Mouse (Mus musculus): ENCODE data around the gene Ugt1a7c. TPM values are rescaled to one million over a fixed set of nuclear protein-coding genes. Genes with fewer than 3 reads are reported as not detected.

The Ugt1a7c gene
- polyA plus RNA-seq, 1 experiment from 2014 or later = 1.5 TPM

DNA sequence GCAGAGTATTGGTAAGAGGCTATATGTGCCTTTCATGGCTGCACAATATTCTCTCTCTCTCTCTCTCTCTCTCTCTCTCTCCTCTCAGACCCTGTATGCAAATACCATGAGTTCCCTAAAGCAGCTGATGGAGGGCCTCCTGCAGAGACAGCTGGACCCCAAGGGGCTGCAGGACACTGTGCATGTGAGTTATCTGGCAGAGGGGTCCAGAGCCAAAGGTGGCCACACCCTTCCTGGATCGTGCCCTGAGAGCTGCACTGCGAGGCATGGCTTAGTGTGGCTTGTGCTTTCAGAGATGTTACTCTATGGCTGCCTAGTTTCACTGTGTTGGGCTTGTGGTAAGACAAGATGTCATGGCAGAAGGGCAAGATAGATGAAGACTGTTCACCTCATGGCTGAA is 152.8 kb downstream of the Ugt1a7c start:
- no peak for TF ChIP-seq CTCF (IDR thresholded peaks at IDR 0.05; ENCODE audit: low read depth)
- no peak overlapping the region for H3K9ac ChIP-seq
- H3K4me2 ChIP-seq = no peak overlapping the region
- ATAC-seq (ENCODE audit: insufficient read depth) = no peak
- no peak for DNase-seq
- H3K36me3 ChIP-seq (ENCODE audit: insufficient read depth) = no peaks in the 10 kb centered on the region
- H3K4me1 ChIP-seq (ENCODE audit: insufficient read depth) = no peaks in the 10 kb centered on the region
- no peak overlapping the region for H3K4me3 ChIP-seq (ENCODE audit: low read depth, low read length)
- H3K27ac ChIP-seq (ENCODE audit: low read depth) = no peak overlapping the region
- 42% methylated on average over 2 of the region's 2 CpGs for WGBS
- H3K9me3 ChIP-seq (ENCODE audit: low read depth, low read length) = peaks cover 89% of the 10 kb centered on the region
- H3K27me3 ChIP-seq (ENCODE audit: insufficient read depth, low read length) = no peaks in the 10 kb centered on the region

DNA sequence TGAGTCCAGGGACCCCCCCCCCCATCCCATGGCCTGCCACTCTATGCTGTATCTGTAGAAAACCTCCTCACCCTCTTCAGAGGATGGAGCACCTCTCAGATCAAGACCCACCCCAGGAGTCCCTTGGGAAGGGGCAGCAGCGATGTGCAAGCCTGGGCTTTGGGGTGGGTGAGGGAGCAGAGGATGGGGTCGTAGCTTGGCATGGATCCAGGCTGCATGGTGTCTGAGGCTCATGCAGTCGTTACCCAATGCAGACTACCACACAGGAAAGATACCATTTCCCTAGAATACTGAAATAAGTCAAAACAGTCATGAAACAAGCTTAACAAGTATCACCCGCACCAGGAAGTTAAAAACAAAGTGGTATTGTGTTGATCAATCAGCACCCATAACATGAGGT is 153.8 kb downstream of the Ugt1a7c start:
- Histone ChIP-seq H3K4me3 (ENCODE audit: low read depth, low read length) (no peak overlapping the region), H3K27ac (ENCODE audit: low read depth) (no peak overlapping the region), H3K27me3 (ENCODE audit: insufficient read depth, low read length) (no peaks in the 10 kb centered on the region), H3K4me1 (ENCODE audit: insufficient read depth) (no peaks in the 10 kb centered on the region), H3K9ac (no peak overlapping the region), H3K36me3 (ENCODE audit: insufficient read depth) (no peaks in the 10 kb centered on the region), H3K4me2 (no peak overlapping the region), H3K9me3 (ENCODE audit: low read depth, low read length) (peaks cover 82% of the 10 kb centered on the region)
- ATAC-seq (ENCODE audit: insufficient read depth) (no peak), DNase-seq (no peak)
- 64% methylated on average over 4 of the region's 4 CpGs for WGBS
- TF ChIP-seq CTCF (IDR thresholded peaks at IDR 0.05; ENCODE audit: low read depth) = no peak

DNA sequence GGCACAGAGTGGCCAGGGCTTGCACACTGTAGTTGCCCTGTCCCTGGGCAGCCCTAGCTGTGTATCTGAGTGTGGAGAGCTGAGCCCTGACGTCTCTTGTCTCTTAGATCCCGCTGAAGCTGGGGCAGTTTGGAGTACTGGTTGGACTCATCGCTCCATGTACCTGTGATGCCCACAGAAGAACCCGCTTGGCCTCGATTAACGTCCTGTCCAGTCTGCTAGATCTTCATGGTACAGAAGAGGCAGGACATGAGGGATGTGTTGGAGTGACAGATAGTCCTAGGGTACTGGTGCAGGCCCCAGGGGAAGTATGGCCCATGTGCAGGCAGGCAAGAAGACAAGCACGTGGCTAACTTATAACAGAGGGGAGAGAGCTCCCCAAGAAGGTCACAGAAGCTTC is 154.7 kb downstream of the Ugt1a7c start:
- Histone ChIP-seq H3K9ac (no peak overlapping the region), H3K4me1 (ENCODE audit: insufficient read depth) (no peaks in the 10 kb centered on the region), H3K4me2 (no peak overlapping the region), H3K9me3 (ENCODE audit: low read depth, low read length) (peaks cover 76% of the 10 kb centered on the region), H3K36me3 (ENCODE audit: insufficient read depth) (no peaks in the 10 kb centered on the region), H3K27me3 (ENCODE audit: insufficient read depth, low read length) (no peaks in the 10 kb centered on the region), H3K27ac (ENCODE audit: low read depth) (no peak overlapping the region), H3K4me3 (ENCODE audit: low read depth, low read length) (no peak overlapping the region)
- no peak for ATAC-seq (ENCODE audit: insufficient read depth)
- whole genome bisulfite sequencing = 73% methylated on average over 7 of the region's 7 CpGs
- DNase-seq = no peak
- no peak for TF ChIP-seq CTCF (IDR thresholded peaks at IDR 0.05; ENCODE audit: low read depth)

DNA sequence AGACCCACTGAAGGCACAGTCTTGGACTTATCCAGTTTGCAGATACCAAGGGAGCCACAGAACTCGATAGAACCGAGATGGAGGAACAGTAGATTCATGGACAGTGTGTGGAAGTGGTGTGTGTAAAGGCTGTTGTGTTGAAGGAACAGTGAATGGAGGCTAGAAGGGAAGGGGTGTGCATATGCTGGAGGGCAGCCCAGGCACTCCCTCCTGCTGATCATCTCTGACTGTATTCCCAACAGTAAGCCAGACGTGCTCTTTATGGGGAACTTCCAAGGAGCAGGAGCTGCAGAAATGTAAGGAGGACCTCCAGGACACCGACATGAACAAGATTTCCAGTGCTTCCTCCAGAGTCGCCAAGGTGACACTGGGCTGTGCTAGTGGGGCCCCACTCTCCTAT is 155.2 kb downstream of the Ugt1a7c start:
- peaks cover 76% of the 10 kb centered on the region for H3K9me3 ChIP-seq (ENCODE audit: low read depth, low read length)

DNA sequence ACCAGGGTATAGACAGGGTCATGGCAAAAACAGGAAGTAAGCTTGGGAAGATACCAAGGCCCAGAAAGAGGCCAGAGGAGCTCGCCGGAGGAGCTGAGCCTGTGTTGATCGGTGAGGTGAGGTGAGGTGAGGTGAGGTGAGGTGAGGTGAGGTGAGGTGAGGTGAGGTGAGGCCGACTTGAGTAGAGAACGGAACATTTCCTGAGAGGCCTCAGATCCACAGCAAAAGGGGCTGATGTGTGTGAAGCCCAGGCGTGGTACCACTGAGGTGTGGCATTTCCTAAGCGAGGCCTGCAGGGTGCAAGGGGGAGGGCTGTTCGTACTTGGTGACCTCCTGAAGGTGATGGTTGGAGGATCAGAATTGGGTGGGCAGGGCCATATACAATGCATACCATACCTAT is 158.2 kb downstream of the Ugt1a7c start:
- DNase-seq (no peak), ATAC-seq (ENCODE audit: insufficient read depth) (no peak)
- no peaks in the 10 kb centered on the region for H3K36me3 ChIP-seq (ENCODE audit: insufficient read depth)
- peaks cover 69% of the 10 kb centered on the region for H3K9me3 ChIP-seq (ENCODE audit: low read depth, low read length)
- H3K4me2 ChIP-seq = no peak overlapping the region
- TF ChIP-seq CTCF (IDR thresholded peaks at IDR 0.05; ENCODE audit: low read depth) = no peak
- no peak overlapping the region for H3K4me3 ChIP-seq (ENCODE audit: low read depth, low read length)
- H3K27me3 ChIP-seq (ENCODE audit: insufficient read depth, low read length) = no peaks in the 10 kb centered on the region
- WGBS = 72% methylated on average over 8 of the region's 8 CpGs
- H3K9ac ChIP-seq = no peak overlapping the region
- H3K27ac ChIP-seq (ENCODE audit: low read depth) = no peak overlapping the region
- H3K4me1 ChIP-seq (ENCODE audit: insufficient read depth) = no peaks in the 10 kb centered on the region

More for the DNA sequence above, 155.2 kb downstream of the Ugt1a7c start:
- H3K4me1 ChIP-seq (ENCODE audit: insufficient read depth) = no peaks in the 10 kb centered on the region
- H3K27ac ChIP-seq (ENCODE audit: low read depth) = no peak overlapping the region
- TF ChIP-seq CTCF (IDR thresholded peaks at IDR 0.05; ENCODE audit: low read depth) = no peak
- H3K4me3 ChIP-seq (ENCODE audit: low read depth, low read length) = no peak overlapping the region
- ATAC-seq (ENCODE audit: insufficient read depth) (no peak), DNase-seq (no peak)
- H3K27me3 ChIP-seq (ENCODE audit: insufficient read depth, low read length) = no peaks in the 10 kb centered on the region
- no peak overlapping the region for H3K4me2 ChIP-seq
- 76% methylated on average over 5 of the region's 5 CpGs for WGBS
- no peaks in the 10 kb centered on the region for H3K36me3 ChIP-seq (ENCODE audit: insufficient read depth)
- H3K9ac ChIP-seq = no peak overlapping the region

DNA sequence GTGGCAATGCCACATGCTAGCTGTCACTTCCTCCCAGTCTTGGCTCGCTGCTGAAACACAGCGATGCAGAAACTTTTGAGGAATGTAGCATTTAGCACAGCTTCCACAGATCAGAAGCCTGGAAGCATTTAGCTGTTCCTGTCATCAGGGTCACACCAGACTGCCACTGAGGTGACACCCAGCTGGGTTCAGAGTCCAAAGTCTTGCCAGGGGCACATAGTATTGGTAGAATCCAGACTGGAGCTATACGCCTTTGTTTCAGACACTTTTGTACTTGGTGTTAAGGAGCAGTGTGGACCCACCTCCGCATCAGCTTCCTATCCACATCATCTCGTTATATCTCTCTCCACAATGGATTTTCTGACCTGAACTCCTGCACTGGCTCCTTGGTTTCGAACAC is 158.7 kb downstream of the Ugt1a7c start:
- no peak overlapping the region for H3K27ac ChIP-seq (ENCODE audit: low read depth)
- no peaks in the 10 kb centered on the region for H3K27me3 ChIP-seq (ENCODE audit: insufficient read depth, low read length)
- no peaks in the 10 kb centered on the region for H3K4me1 ChIP-seq (ENCODE audit: insufficient read depth)
- DNase-seq (peak; percentile 27), ATAC-seq (ENCODE audit: insufficient read depth) (no peak)
- H3K9ac ChIP-seq = no peak overlapping the region
- WGBS = 68% methylated on average over 6 of the region's 6 CpGs
- no peak for TF ChIP-seq CTCF (IDR thresholded peaks at IDR 0.05; ENCODE audit: low read depth)
- H3K36me3 ChIP-seq (ENCODE audit: insufficient read depth) = no peaks in the 10 kb centered on the region
- no peak overlapping the region for H3K4me2 ChIP-seq
- no peak overlapping the region for H3K4me3 ChIP-seq (ENCODE audit: low read depth, low read length)
- H3K9me3 ChIP-seq (ENCODE audit: low read depth, low read length) = peaks cover 66% of the 10 kb centered on the region

DNA sequence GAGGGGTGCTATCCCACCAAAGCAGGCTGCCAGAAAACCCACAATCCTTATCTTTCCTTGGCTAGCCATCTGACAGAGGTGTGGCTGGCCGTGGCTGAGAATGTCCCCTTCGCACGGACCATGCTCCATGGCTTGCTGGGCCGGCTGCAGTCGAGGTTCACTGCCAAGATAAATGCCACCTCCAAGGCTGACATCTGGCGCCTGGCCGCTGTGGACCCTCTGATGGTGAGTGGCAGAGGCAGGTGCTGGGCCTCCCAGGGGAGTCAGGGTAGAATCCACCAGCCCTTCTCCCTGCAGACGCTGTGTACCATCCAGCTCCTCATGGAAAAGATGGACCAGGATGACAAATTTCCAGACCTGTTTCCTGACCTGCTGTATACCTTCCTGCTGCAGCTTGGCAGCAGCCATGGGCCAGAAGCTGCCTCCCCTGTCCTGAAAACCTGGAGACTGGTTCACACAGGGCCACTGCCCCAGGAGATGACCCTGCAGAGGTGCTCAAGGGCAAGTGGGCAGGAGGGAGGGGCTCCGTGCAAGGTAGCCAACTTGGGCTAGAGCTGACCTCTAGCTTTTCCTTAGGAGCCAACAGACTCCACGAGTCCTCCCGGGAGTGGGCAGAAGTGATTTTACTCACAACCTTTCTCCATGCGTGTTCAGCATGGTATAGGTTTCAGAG is 160.1 kb downstream of the Ugt1a7c start:
- Histone ChIP-seq H3K27ac (ENCODE audit: low read depth) (no peak overlapping the region), H3K4me1 (ENCODE audit: insufficient read depth) (no peaks in the 10 kb centered on the region), H3K36me3 (ENCODE audit: insufficient read depth) (peaks cover 4% of the 10 kb centered on the region), H3K4me2 (no peak overlapping the region), H3K4me3 (ENCODE audit: low read depth, low read length) (no peak overlapping the region), H3K9ac (no peak overlapping the region), H3K9me3 (ENCODE audit: low read depth, low read length) (peaks cover 52% of the 10 kb centered on the region), H3K27me3 (ENCODE audit: insufficient read depth, low read length) (no peaks in the 10 kb centered on the region)
- WGBS = 82% methylated on average over 12 of the region's 12 CpGs
- TF ChIP-seq CTCF (IDR thresholded peaks at IDR 0.05; ENCODE audit: low read depth) = no peak
- no peak for ATAC-seq (ENCODE audit: insufficient read depth)
- no peak for DNase-seq

Data from lung, embryonic 14.5 days (tissue).